Mouse (Mus musculus): Measurements from ENCODE around the gene Rbbp9. TPM values are rescaled to one million over a fixed set of nuclear protein-coding genes. Genes with fewer than 3 reads are reported as not detected.

Gene Rbbp9
- total RNA-seq, 2 experiments from 2014 or later = 30.0 to 31.9 TPM

GRCm38 (mm10) chr2:144502134-144502533, 48.5 kb downstream of the Rbbp9 start:
- no peak for DNase-seq

Other genes starting within 250 kb of the Rbbp9 start
- 1 to 10 TPM in 1 of 2 experiments, under 1 TPM in 1; 0.99 to 1.4 TPM for gene Ovol2, start 218.7 kb downstream of the Rbbp9 start, total RNA-seq (2021)
- gene Kat14, start 181.9 kb downstream of the Rbbp9 start, total RNA-seq (2021) = 10 to 100 TPM; 29.1 to 29.4 TPM
- gene Pet117, start 181.9 kb downstream of the Rbbp9 start, total RNA-seq (2021) = 10 to 100 TPM in 1 of 2 experiments, 1 to 10 TPM in 1; 8.1 to 14.2 TPM
- 100 to 1,000 TPM; 130 to 132 TPM for gene Dzank1, start 23.5 kb downstream of the Rbbp9 start, total RNA-seq (2021)
- gene Polr3f, start 23.2 kb downstream of the Rbbp9 start, total RNA-seq (2021) = 10 to 100 TPM; 26.9 to 31.8 TPM
- gene Sec23b, start 5.4 kb upstream of the Rbbp9 start, total RNA-seq (2021) = 10 to 100 TPM; 46.4 to 50.0 TPM
- 10 to 100 TPM; 57.4 to 63.4 TPM for gene Smim26, start 43.2 kb upstream of the Rbbp9 start, total RNA-seq (2021)
- 10 to 100 TPM; 63.7 to 66.2 TPM for gene Dtd1, start 49.0 kb upstream of the Rbbp9 start, total RNA-seq (2021)